ENCODE assay signal across 13 mouse cellular contexts in the genomic region with DNA sequence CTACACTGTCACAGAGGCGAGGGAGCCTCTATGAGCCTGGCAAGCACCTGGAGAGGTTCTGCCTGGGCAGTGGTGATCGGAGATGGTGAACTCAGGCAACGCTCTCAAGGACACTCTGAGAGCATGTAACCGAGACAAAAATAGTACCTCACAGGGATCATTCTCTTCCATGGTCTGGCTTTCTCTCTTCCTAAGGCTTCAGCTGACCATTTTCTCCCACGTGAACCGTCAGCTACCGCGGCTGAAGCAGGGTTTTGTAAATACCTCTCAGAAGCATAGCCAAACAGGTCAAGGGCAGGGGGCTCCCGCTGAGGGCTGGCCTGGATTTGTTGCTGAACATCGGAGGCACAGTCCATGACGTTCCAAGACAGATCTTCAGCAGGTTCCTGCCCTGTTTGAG.
DNase-seq lines count a peak whose midpoint lies in the region; ATAC-seq lines count a peak whose summit lies in the region.
"Had no signal": no experiment of that assay in that cellular context is flagged by ENCODE, and none has a peak within 500 bp of the region (broad histone marks: within the 10 kb centered on the region; RNA-seq: fewer than 3 reads in every experiment).

No protein-coding gene starts in this region.

- H3K4me1 ChIP-seq in heart, embryonic 16.5 days (ENCODE audit: control insufficient read depth, insufficient read depth, low read length): peaks cover 19% of the 10 kb centered on the region

- no peak overlapping the region for H3K4me3 ChIP-seq in heart, embryonic 16.5 days (ENCODE audit: low read length)
- H3K4me3 ChIP-seq: hindbrain, embryonic 15.5 days; kidney, embryonic 15.5 days; lung, embryonic 15.5 days had no signal

- ATAC-seq in heart, embryonic 16.5 days (replicated peaks; ENCODE audit: extremely low read depth, insufficient read depth, low FRiP score): peak; percentile 61; the same call in 1 of the 2 replicates
- ATAC-seq: forebrain, embryonic 16.5 days had no signal

- peak overlapping the region; percentile 85 for H3K27ac ChIP-seq in heart, embryonic 16.5 days (ENCODE audit: low read length)
- H3K27ac ChIP-seq: hindbrain, embryonic 15.5 days; kidney, embryonic 15.5 days; lung, embryonic 15.5 days had no signal

- WGBS in heart, embryonic 16.5 days: 46% methylated on average over 11 of the region's 11 CpGs

- H3K36me3 ChIP-seq in heart, embryonic 16.5 days (ENCODE audit: control insufficient read depth, insufficient read depth): no peaks in the 10 kb centered on the region
- H3K36me3 ChIP-seq: hindbrain, embryonic 15.5 days; kidney, embryonic 15.5 days; lung, embryonic 15.5 days had no signal

- no peak overlapping the region for H3K4me2 ChIP-seq in heart, embryonic 16.5 days (ENCODE audit: low read depth, low read length)
- H3K4me2 ChIP-seq: hindbrain, embryonic 15.5 days; kidney, embryonic 15.5 days; lung, embryonic 15.5 days had no signal

- intact Hi-C loops in gastrocnemius, postnatal 14 days (cut with DNase I; ENCODE audit: low total_unique reads): no loop called here

- no peak overlapping the region; the same call in 1 of the 2 replicates for H3K9ac ChIP-seq in heart, embryonic 16.5 days (ENCODE audit: low read length)
- H3K9ac ChIP-seq: hindbrain, embryonic 15.5 days; kidney, embryonic 15.5 days; lung, embryonic 15.5 days had no signal

- peak; percentile 45 for DNase-seq in adrenal gland, adult 2 months
- DNase-seq in adrenal gland, postnatal 4 days (ENCODE audit: low spot score in 2 of 2): no peak
- DNase-seq in cerebellum, adult 11 months: peak; percentile 48
- DNase-seq in gastrocnemius, postnatal 14 days: peak; percentile 23
- no peak for DNase-seq in retina, postnatal 1 day
- no peak for DNase-seq in thymus, postnatal 14 days
- no peak for DNase-seq in lung, postnatal 14 days
- DNase-seq: spleen, adult 18-20 months had no signal

- H3K9me3 ChIP-seq in heart, embryonic 16.5 days (replicated peaks; ENCODE audit: control insufficient read depth, low read length): no peaks in the 10 kb centered on the region
- H3K9me3 ChIP-seq: hindbrain, embryonic 15.5 days; kidney, embryonic 15.5 days; lung, embryonic 15.5 days had no signal

- H3K27me3 ChIP-seq in heart, embryonic 16.5 days (ENCODE audit: control insufficient read depth, insufficient read depth, low read length): no peaks in the 10 kb centered on the region
- H3K27me3 ChIP-seq: hindbrain, embryonic 15.5 days; kidney, embryonic 15.5 days; lung, embryonic 15.5 days had no signal

Comparison
In these comparisons a context has a peak if more than half of its experiments do, and no peak if none do; other contexts are left out.
1. DNase-seq: peak in adrenal gland, adult 2 months (single experiment), cerebellum, adult 11 months (single experiment) and gastrocnemius, postnatal 14 days (single experiment); none in adrenal gland, postnatal 4 days (0 of 2), retina, postnatal 1 day (single experiment), thymus, postnatal 14 days (single experiment) and lung, postnatal 14 days (single experiment).